In genomic region chr2:149739886-149740285, GRCm38 (mm10) we compare ENCODE assay signal across 9 mouse cellular contexts.
DNase-seq lines count a peak whose midpoint lies in the region; ATAC-seq lines count a peak whose summit lies in the region.
"Had no signal": no experiment of that assay in that cellular context is flagged by ENCODE, and none has a peak within 500 bp of the region (broad histone marks: within the 10 kb centered on the region; RNA-seq: fewer than 3 reads in every experiment).

No protein-coding gene starts in this region.

- 76% methylated on average over 2 of the region's 2 CpGs for WGBS in midbrain, embryonic 14.5 days
- WGBS in midbrain, embryonic 10.5 days = 94% methylated on average over 2 of the region's 2 CpGs
- 59% methylated on average over 2 of the region's 2 CpGs for WGBS in intestine, embryonic 16.5 days
- WGBS in stomach, embryonic 16.5 days = 67% methylated on average over 2 of the region's 2 CpGs

- H3K27ac ChIP-seq in midbrain, embryonic 14.5 days (replicated peaks; ENCODE audit: low read depth, low read length) = no peak overlapping the region
- no peak overlapping the region for H3K27ac ChIP-seq in midbrain, embryonic 10.5 days (replicated peaks)
- H3K27ac ChIP-seq in intestine, embryonic 16.5 days (ENCODE audit: low read length) = no peak overlapping the region
- H3K27ac ChIP-seq in stomach, embryonic 16.5 days (ENCODE audit: low read length) = peak overlapping the region; percentile 53; the same call in 1 of the 2 replicates
- H3K27ac ChIP-seq: liver, embryonic 12.5 days had no signal

- peak; percentile 3 for DNase-seq in adrenal gland, postnatal 10 days
- no peak for DNase-seq in adrenal gland, postnatal 36 days
- DNase-seq in midbrain, embryonic 14.5 days = peak; percentile 61
- no peak for DNase-seq in midbrain, embryonic 10.5 days (ENCODE audit: low spot score)

- no peak overlapping the region for H3K9ac ChIP-seq in midbrain, embryonic 14.5 days (replicated peaks; ENCODE audit: low read length)
- no peak overlapping the region for H3K9ac ChIP-seq in intestine, embryonic 16.5 days (ENCODE audit: low read depth, low read length)
- H3K9ac ChIP-seq in stomach, embryonic 16.5 days (ENCODE audit: low read length) = no peak overlapping the region
- H3K9ac ChIP-seq: liver, embryonic 12.5 days had no signal

- no peaks in the 10 kb centered on the region for H3K9me3 ChIP-seq in midbrain, embryonic 14.5 days (ENCODE audit: control insufficient read depth, low read length)
- no peaks in the 10 kb centered on the region for H3K9me3 ChIP-seq in midbrain, embryonic 10.5 days (replicated peaks)
- no peaks in the 10 kb centered on the region for H3K9me3 ChIP-seq in intestine, embryonic 16.5 days (ENCODE audit: control insufficient read depth, low read length)
- no peaks in the 10 kb centered on the region for H3K9me3 ChIP-seq in stomach, embryonic 16.5 days (replicated peaks; ENCODE audit: control insufficient read depth, low read length)

- no peaks in the 10 kb centered on the region for H3K27me3 ChIP-seq in midbrain, embryonic 14.5 days (ENCODE audit: control insufficient read depth, insufficient read depth, low read length)
- H3K27me3 ChIP-seq in midbrain, embryonic 10.5 days (ENCODE audit: low read depth, poor library complexity, severe bottlenecking) = no peaks in the 10 kb centered on the region
- H3K27me3 ChIP-seq in intestine, embryonic 16.5 days (replicated peaks; ENCODE audit: control insufficient read depth, insufficient read depth, low read length) = no peaks in the 10 kb centered on the region
- no peaks in the 10 kb centered on the region for H3K27me3 ChIP-seq in stomach, embryonic 16.5 days (ENCODE audit: control insufficient read depth, insufficient read depth, low read length)
- H3K27me3 ChIP-seq: liver, embryonic 12.5 days had no signal

- no peak overlapping the region for H3K4me3 ChIP-seq in midbrain, embryonic 14.5 days (replicated peaks; ENCODE audit: low read depth, low read length)
- no peak overlapping the region for H3K4me3 ChIP-seq in midbrain, embryonic 10.5 days
- H3K4me3 ChIP-seq in intestine, embryonic 16.5 days (ENCODE audit: low read length) = no peak overlapping the region
- H3K4me3 ChIP-seq in stomach, embryonic 16.5 days (replicated peaks; ENCODE audit: low read length) = no peak overlapping the region
- H3K4me3 ChIP-seq: liver, embryonic 12.5 days had no signal

- no peaks in the 10 kb centered on the region for H3K36me3 ChIP-seq in midbrain, embryonic 14.5 days (ENCODE audit: control insufficient read depth, insufficient read depth, low read length)
- H3K36me3 ChIP-seq in midbrain, embryonic 10.5 days = no peaks in the 10 kb centered on the region
- H3K36me3 ChIP-seq in intestine, embryonic 16.5 days (ENCODE audit: control insufficient read depth, insufficient read depth, low read length) = no peaks in the 10 kb centered on the region
- H3K36me3 ChIP-seq in stomach, embryonic 16.5 days (ENCODE audit: control insufficient read depth, insufficient read depth, low read length) = no peaks in the 10 kb centered on the region
- H3K36me3 ChIP-seq: liver, embryonic 12.5 days had no signal

- no peaks in the 10 kb centered on the region for H3K4me1 ChIP-seq in midbrain, embryonic 14.5 days (ENCODE audit: control insufficient read depth, insufficient read depth, low read length)
- H3K4me1 ChIP-seq in midbrain, embryonic 10.5 days = no peaks in the 10 kb centered on the region
- H3K4me1 ChIP-seq in intestine, embryonic 16.5 days (ENCODE audit: control insufficient read depth, insufficient read depth, low read length) = no peaks in the 10 kb centered on the region
- H3K4me1 ChIP-seq in stomach, embryonic 16.5 days (ENCODE audit: control insufficient read depth, insufficient read depth, low read length) = no peaks in the 10 kb centered on the region
- H3K4me1 ChIP-seq: liver, embryonic 12.5 days had no signal

- ATAC-seq in midbrain, embryonic 14.5 days (ENCODE audit: low FRiP score, low TSS enrichment) = peak; percentile 62
- ATAC-seq in intestine, embryonic 16.5 days = peak; percentile 77
- peak; percentile 87 for ATAC-seq in stomach, embryonic 16.5 days (ENCODE audit: insufficient read depth, low FRiP score)
- ATAC-seq in granulocyte monocyte progenitor cell, adult 5-6 weeks (replicated peaks; ENCODE audit: poor library complexity, severe bottlenecking) = no peak
- no peak for ATAC-seq in CD4-positive, CD25-positive, alpha-beta regulatory T cell, adult 4 months
- ATAC-seq: liver, embryonic 12.5 days had no signal

- H3K4me2 ChIP-seq in midbrain, embryonic 14.5 days (ENCODE audit: low read length) = no peak overlapping the region
- H3K4me2 ChIP-seq in intestine, embryonic 16.5 days (ENCODE audit: low read depth, low read length) = no peak overlapping the region
- no peak overlapping the region for H3K4me2 ChIP-seq in stomach, embryonic 16.5 days (ENCODE audit: low read depth, low read length)
- H3K4me2 ChIP-seq: liver, embryonic 12.5 days had no signal

Comparison
In these comparisons a context has a peak if more than half of its experiments do, and no peak if none do; other contexts are left out.
1. DNase-seq: peak in adrenal gland, postnatal 10 days (single experiment) and midbrain, embryonic 14.5 days (single experiment); none in adrenal gland, postnatal 36 days (0 of 2) and midbrain, embryonic 10.5 days (single experiment).
2. ATAC-seq: peak in midbrain, embryonic 14.5 days (single experiment), intestine, embryonic 16.5 days (single experiment) and stomach, embryonic 16.5 days (single experiment); none in granulocyte monocyte progenitor cell, adult 5-6 weeks (single experiment) and CD4-positive, CD25-positive, alpha-beta regulatory T cell, adult 4 months (single experiment).